Mouse (Mus musculus) lung, embryonic 14.5 days (tissue): ENCODE measurements at regions not wholly inside any gene's neighbourhood (a gene's known extent, or its start where the extent isn't known, plus 50 kb on each side); places are given as distances from the start of the nearest gene placed in this dataset.
A peak's percentile ranks its signal among the peaks of the same experiment; 100 is the strongest.

Experiments used
- ATAC-seq: fragments of 200-750 bp; cut with Nextera tagmentation; 2 replicates; pipeline ENCODE4 v1.8.0; 2017; ENCODE audit warnings: mild to moderate bottlenecking, moderate TSS enrichment, moderate library complexity; ENCODE audit not compliant: insufficient read depth
- DNase-seq: peaks from one replicate; pipeline ENCODE4 v3.0.0-alpha.2; 2015
- H3K27ac ChIP-seq: fragments of 300-500 bp; sonication (generic); 2 replicates; pipeline ENCODE4 v1.5.1; 2014; ENCODE audit warnings: low read depth, mild to moderate bottlenecking, moderate library complexity
- H3K27me3 ChIP-seq: fragments of 300-500 bp; sonication (generic); 2 replicates; pipeline ENCODE4 v1.6.1; 2014; ENCODE audit warnings: low read length, control low read depth; ENCODE audit not compliant: insufficient read depth
- H3K36me3 ChIP-seq: fragments of 300-500 bp; sonication (generic); 2 replicates; pipeline ENCODE4 v1.6.1; 2014; ENCODE audit warnings: control low read depth; ENCODE audit not compliant: insufficient read depth
- H3K4me1 ChIP-seq: fragments of 300-500 bp; sonication (generic); 2 replicates; pipeline ENCODE4 v1.6.1; 2014; ENCODE audit warnings: antibody characterized with exemption, control low read depth; ENCODE audit not compliant: insufficient read depth
- H3K4me2 ChIP-seq: fragments of 300-500 bp; sonication (generic); 2 replicates; pipeline ENCODE4 v1.6.1; 2014; ENCODE audit warnings: mild to moderate bottlenecking
- H3K4me3 ChIP-seq: fragments of 300-500 bp; sonication (generic); 2 replicates; pipeline ENCODE4 v1.5.1; 2014; ENCODE audit warnings: low read depth, low read length
- H3K9ac ChIP-seq: fragments of 300-500 bp; sonication (generic); 2 replicates; pipeline ENCODE4 v1.6.1; 2014
- H3K9me3 ChIP-seq: fragments of 300-500 bp; sonication (generic); 2 replicates; pipeline ENCODE4 v1.6.1; 2016; ENCODE audit warnings: low read depth, low read length, control low read depth
- CTCF ChIP-seq: IDR thresholded peaks from 2 replicates; pipeline ENCODE4 v1.5.1; 2016; ENCODE audit warnings: antibody characterized with exemption, low read depth
- WGBS: fragments of 180-500 bp; shearing (Covaris S2); extraction: QIAGEN DNeasy Blood & Tissue Kit; methylation state at CpG from one replicate; pipeline ENCODE4 v1.1.7; 2014; 5-methylcytosine and 5-hydroxymethylcytosine counted together

DNA sequence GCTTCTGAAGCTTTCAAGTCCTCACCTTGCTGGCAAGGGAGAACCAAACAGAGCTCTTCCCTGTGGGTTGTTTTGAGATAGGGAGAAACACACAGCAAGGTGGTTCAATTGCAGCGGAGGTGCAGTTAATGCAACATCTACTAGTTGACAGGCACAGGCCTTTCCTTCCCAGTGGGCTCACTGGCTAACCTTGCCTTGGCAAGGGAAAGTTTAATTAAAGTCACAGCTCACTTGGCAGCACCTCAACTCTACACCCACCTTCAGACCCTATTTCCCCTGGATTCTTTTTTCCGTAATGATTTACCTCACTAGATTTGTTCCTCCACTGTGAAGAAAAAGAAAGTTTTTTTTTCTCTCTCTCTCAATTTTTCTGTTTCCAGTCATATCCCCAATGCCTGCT lies 314.5 kb downstream of the Tlr4 start:
- 91% methylated on average over 2 of the region's 2 CpGs for WGBS

GRCm38 (mm10) chr4:67148521-67148920 lies 321.1 kb downstream of the Tlr4 start:
- Histone ChIP-seq H3K4me1 (no peaks in the 10 kb centered on the region), H3K9me3 (no peaks in the 10 kb centered on the region), H3K27me3 (no peaks in the 10 kb centered on the region), H3K4me2 (no peak overlapping the region), H3K4me3 (no peak overlapping the region), H3K27ac (no peak overlapping the region), H3K36me3 (no peaks in the 10 kb centered on the region), H3K9ac (no peak overlapping the region)
- DNase-seq (no peak), ATAC-seq (no peak)
- TF ChIP-seq CTCF: no peak
- WGBS: 75% methylated on average over 2 of the region's 2 CpGs

More for the DNA sequence above, 314.5 kb downstream of the Tlr4 start:
- H3K4me3 ChIP-seq: no peak overlapping the region
- H3K4me1 ChIP-seq: no peaks in the 10 kb centered on the region
- H3K4me2 ChIP-seq: no peak overlapping the region
- H3K27ac ChIP-seq: no peak overlapping the region
- H3K9ac ChIP-seq: no peak overlapping the region
- no peak for DNase-seq
- H3K36me3 ChIP-seq: no peaks in the 10 kb centered on the region
- no peak for ATAC-seq
- no peaks in the 10 kb centered on the region for H3K27me3 ChIP-seq
- TF ChIP-seq CTCF: no peak
- no peaks in the 10 kb centered on the region for H3K9me3 ChIP-seq

GRCm38 (mm10) chr4:67162673-67163072 lies 335.3 kb downstream of the Tlr4 start:
- Histone ChIP-seq H3K4me2 (no peak overlapping the region), H3K4me1 (no peaks in the 10 kb centered on the region), H3K9ac (no peak overlapping the region), H3K27ac (no peak overlapping the region), H3K36me3 (no peaks in the 10 kb centered on the region), H3K27me3 (no peaks in the 10 kb centered on the region), H3K4me3 (no peak overlapping the region), H3K9me3 (no peaks in the 10 kb centered on the region)
- WGBS: 63% methylated on average over 3 of the region's 3 CpGs
- no peak for DNase-seq
- ATAC-seq: no peak
- no peak for TF ChIP-seq CTCF

- Histone ChIP-seq H3K9me3 (no peaks in the 10 kb centered on the region), H3K27ac (no peak overlapping the region), H3K4me3 (no peak overlapping the region), H3K4me2 (no peak overlapping the region), H3K36me3 (no peaks in the 10 kb centered on the region), H3K4me1 (no peaks in the 10 kb centered on the region), H3K9ac (no peak overlapping the region), H3K27me3 (no peaks in the 10 kb centered on the region)
- TF ChIP-seq CTCF: no peak
- WGBS: 24% methylated on average over 5 of the region's 5 CpGs
- ATAC-seq (no peak), DNase-seq (no peak)
Observed at GRCm38 (mm10) chr4:67167720-67168119, 340.3 kb downstream of the Tlr4 start.

DNA sequence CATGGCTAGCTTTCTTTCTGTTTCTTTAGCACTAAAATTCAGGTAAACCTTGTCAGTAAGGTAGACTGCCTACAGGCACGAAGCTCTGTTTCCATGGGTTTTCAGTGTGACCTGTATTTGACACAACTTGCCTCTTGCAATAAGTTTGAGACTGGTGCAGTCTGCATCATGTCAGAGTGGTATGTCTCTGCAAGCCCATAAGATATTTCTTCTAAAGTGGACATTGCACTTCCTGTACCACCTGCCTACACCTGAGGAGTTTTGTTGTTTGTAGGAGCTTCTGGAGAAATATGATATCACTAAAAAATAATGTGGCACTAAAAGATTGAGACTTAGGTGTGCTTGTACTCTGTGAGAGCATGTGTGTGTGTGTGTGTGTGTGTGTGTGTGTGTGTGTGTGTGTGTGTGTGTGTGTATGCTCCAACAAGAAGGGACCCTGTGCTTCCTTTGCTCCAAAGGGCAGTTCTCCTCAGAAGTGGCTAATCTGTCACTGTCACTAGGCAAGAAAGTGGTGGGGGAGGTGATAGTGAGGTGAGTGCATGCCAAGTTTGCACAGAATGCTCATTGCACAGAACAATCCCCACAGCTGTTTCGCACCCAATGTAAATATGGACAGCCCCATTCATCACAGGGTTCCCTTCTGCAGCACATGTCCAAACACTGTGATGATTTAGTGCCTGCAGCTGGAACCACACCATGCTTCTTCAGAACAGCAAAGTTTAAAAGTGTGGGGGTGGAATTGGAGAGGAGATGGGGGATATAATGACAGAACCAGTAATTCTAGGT lies 360.5 kb downstream of the Tlr4 start:
- Histone ChIP-seq H3K27me3 (no peaks in the 10 kb centered on the region), H3K4me3 (no peak overlapping the region), H3K4me1 (no peaks in the 10 kb centered on the region), H3K36me3 (no peaks in the 10 kb centered on the region), H3K9me3 (no peaks in the 10 kb centered on the region), H3K4me2 (no peak overlapping the region), H3K27ac (no peak overlapping the region), H3K9ac (no peak overlapping the region)
- ATAC-seq: peak; percentile 99
- 20% methylated on average over 2 of the region's 2 CpGs for WGBS
- peak; percentile 77 for DNase-seq
- no peak for TF ChIP-seq CTCF

GRCm38 (mm10) chr4:67190536-67190935 lies 363.2 kb downstream of the Tlr4 start:
- Histone ChIP-seq H3K27ac (no peak overlapping the region), H3K4me2 (no peak overlapping the region), H3K36me3 (no peaks in the 10 kb centered on the region), H3K27me3 (no peaks in the 10 kb centered on the region), H3K9ac (no peak overlapping the region), H3K4me1 (no peaks in the 10 kb centered on the region), H3K9me3 (no peaks in the 10 kb centered on the region), H3K4me3 (no peak overlapping the region)
- ATAC-seq (no peak), DNase-seq (no peak)
- no peak for TF ChIP-seq CTCF

- no peak overlapping the region for H3K4me2 ChIP-seq
- no peaks in the 10 kb centered on the region for H3K4me1 ChIP-seq
- H3K9me3 ChIP-seq: no peaks in the 10 kb centered on the region
- H3K36me3 ChIP-seq: no peaks in the 10 kb centered on the region
- no peak for DNase-seq
- H3K27me3 ChIP-seq: no peaks in the 10 kb centered on the region
- no peak overlapping the region for H3K27ac ChIP-seq
- no peak overlapping the region for H3K9ac ChIP-seq
- TF ChIP-seq CTCF: no peak
- no peak for ATAC-seq
- 63% methylated on average over 4 of the region's 4 CpGs for WGBS
- no peak overlapping the region for H3K4me3 ChIP-seq
Observed at GRCm38 (mm10) chr4:67194425-67194824, 367.0 kb downstream of the Tlr4 start.
